Mouse (Mus musculus) Patski (cell line): Measurements from ENCODE around the gene Mapk3. TPM values are rescaled to one million over a fixed set of nuclear protein-coding genes. Genes with fewer than 3 reads are reported as not detected.
A peak's percentile ranks its signal among the peaks of the same experiment; 100 is the strongest.
"Not testable (repeated sequence)": the region's sequence is repeated elsewhere in the genome, so short reads cannot be mapped to it uniquely, and the experiment has no call there.

ENCODE experiments used
- ATAC-seq: fragments of 100-300 bp; one replicate; pipeline ENCODE4 v1.8.0; 2021
- CTCF ChIA-PET: fragments of 350-600 bp; sonication (Branson Sonifier 250); formaldehyde crosslinking; loops from one replicate; lab custom pipeline; 2022; ENCODE audit warnings: inconsistent platforms; lab: Charles Lee
- POLR2A ChIA-PET: fragments of 350-600 bp; sonication (Branson Sonifier 250); formaldehyde crosslinking; loops from one replicate; lab custom pipeline; 2022; ENCODE audit warnings: antibody characterized with exemption, inconsistent platforms; lab: Charles Lee
- DNase-seq: peaks from one replicate; pipeline ENCODE4 v3.0.0-alpha.2; 2011; ENCODE audit warnings: low read depth, low spot score
- H3K27me3 ChIP-seq: fragments of 371-371 bp; one replicate; pipeline ENCODE4 v1.5.1; 2021
- CTCF ChIP-seq: fragments of 100-300 bp; IDR thresholded peaks from one replicate; pipeline ENCODE4 v1.5.1; 2021
- in situ Hi-C: fragments of 300-500 bp; cut with MboI; formaldehyde crosslinking; loops from 3 replicates; pipeline ENCODE4 v1.11.1; 2018; ENCODE audit warnings: low pct_unique_long_range_greater_than_20kb, mixed read lengths
- polyA plus RNA-seq: library from polyadenylated mRNA; unstranded; gene quantifications from one replicate; pipeline ENCODE4 v1.2.3, GENCODE M21; 2021

Gene Mapk3
- 122 TPM for polyA plus RNA-seq

DNA sequence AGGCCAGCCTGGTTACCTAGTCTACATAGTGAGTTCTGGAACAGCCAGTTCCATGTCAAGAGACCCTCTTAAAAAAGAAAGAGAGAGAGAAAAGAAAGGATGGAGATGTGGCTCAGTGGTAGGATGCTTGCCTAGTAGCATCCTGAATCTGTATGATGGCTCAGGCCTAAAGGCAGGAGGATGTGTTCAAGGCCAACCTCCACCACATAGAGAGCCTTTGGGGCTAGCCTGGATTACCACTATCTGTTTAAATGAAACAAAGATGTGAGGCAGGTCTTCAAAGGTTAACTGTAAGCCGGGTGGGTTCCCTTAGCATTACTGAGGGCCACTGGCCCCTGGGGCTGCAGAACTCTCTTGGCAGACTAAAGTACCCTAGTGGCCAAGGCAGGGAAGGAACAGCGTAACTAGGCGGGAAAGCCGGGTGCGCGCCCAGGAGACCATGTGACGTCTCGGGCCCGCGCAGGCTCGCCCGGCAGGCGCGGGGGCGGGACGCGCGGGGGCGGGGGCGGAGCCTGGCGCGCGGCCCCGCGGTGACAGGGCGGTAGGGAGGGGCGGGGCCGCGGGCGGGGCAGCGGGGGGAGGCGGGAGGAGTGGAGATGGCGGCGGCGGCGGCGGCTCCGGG lies at the start of gene Mapk3:
Mapk3 (plus strand) TSS at position 552 of the 622 bp plus-strand sequence.
- in situ Hi-C loops: no loop called here
- CTCF ChIA-PET: interaction anchor here (1.0 kb wide), 1 partner anchor 11 kb away, joined by 4 read pairs; no protein-coding TSS in a partner anchor
- POLR2A ChIA-PET: no interaction called here
- DNase-seq (no peak), ATAC-seq (peak; percentile 72)
- no peak for TF ChIP-seq CTCF
- H3K27me3 ChIP-seq: no peaks in the 10 kb centered on the region

DNA sequence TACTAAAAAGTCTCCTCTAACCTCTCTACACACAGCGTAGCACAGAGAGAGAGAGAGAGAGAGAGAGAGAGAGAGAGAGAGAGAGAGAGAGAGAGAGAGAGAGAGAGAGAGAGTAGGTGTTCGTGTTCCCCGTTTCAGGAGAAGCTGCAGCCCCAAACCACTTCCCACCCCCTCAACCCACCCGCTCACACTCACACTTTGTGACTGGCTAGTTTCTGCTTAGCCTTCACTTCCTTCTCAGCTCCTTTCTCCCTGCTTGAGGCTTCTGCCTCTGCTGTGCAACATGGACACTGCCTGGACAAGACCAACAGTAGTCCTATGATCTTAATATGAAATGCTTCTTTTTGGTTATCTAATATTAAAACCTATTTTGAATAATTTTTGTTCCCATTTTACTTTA lies 49.1 kb upstream of the Mapk3 start:
- no peak for ATAC-seq
- in situ Hi-C loops: no loop called here
- ChIA-PET CTCF (no interaction called here), POLR2A (no interaction called here)
- H3K27me3 ChIP-seq: peaks cover 7% of the 10 kb centered on the region
- no peak for DNase-seq
- no peak for TF ChIP-seq CTCF

GRCm38 (mm10) chr7:126711910-126712309 lies 47.5 kb upstream of the Mapk3 start:
- ChIA-PET POLR2A (no interaction called here), CTCF (no interaction called here)
- peaks cover 7% of the 10 kb centered on the region for H3K27me3 ChIP-seq
- DNase-seq (no peak), ATAC-seq (no peak)
- in situ Hi-C loops: no loop called here
- TF ChIP-seq CTCF: no peak

DNA sequence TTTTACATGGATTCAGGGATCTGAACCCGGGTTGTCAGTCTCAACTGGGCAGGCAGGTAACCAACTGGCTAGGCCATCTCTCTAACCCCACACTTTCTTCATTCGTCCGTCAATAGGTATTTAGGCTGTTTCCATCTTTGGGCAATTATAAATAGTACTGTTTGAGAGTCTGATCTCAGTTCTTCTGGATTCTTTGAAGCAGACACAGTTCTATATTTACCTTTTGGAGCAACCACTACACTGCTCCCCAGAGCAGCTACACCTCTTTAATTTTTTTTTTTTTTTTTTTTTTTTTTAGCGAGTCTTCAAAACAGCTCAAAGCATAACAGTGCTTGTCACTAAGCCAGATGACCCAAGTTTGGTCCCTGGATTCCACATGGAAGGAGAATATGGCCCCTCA lies 43.7 kb upstream of the Mapk3 start:
- DNase-seq (no peak), ATAC-seq (no peak)
- H3K27me3 ChIP-seq: no peaks in the 10 kb centered on the region
- ChIA-PET POLR2A (no interaction called here), CTCF (no interaction called here)
- in situ Hi-C loops: no loop called here
- TF ChIP-seq CTCF: no peak

DNA sequence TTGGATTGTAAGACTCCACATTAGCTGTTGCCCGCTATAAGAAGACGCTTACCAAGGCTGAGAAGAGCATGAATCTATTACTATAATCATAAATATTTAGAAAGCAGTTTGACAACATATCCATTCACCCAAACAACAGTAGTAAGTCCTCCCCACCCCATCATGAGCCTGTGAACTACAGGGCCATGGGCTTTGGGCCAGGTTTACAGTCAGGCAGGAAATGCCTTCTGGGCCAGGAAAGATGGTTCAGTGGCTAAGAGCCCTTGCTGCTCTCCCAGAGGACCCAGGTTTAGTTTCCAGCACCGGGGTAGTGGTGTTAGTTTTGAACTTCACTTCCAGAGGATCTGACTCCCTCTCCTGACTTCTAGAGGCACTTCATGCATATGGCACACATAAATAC lies 41.8 kb upstream of the Mapk3 start:
- ChIA-PET CTCF (no interaction called here), POLR2A (no interaction called here)
- ATAC-seq: no peak
- in situ Hi-C loops: no loop called here
- no peak for TF ChIP-seq CTCF
- DNase-seq: no peak
- H3K27me3 ChIP-seq: no peaks in the 10 kb centered on the region

DNA sequence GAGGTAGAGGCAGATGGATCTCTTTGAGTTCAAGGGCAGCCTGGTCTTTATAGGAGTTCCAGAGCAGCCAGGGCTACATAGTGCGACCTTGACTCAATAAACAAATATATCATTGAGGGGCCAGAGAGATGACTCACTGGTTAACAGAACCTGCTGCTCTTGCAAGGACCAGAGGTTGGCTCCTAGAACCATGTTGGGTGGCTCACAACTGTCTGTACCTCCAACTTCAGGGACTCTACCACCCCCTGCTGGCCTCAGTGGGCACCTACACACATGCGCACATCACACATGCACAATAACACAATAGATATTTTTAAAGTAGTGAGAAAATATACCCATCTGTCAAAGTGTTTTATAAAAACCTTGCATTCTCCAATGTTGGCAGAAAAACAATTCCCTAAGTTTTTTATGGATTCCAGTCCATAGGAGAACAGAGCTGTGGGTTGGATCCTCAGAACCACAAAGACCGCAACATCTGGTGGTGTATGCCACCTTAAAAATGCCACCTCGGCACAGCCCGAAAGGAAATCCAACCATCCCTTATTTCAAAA lies 40.5 kb upstream of the Mapk3 start:
- TF ChIP-seq CTCF: peak; percentile 36
- no peaks in the 10 kb centered on the region for H3K27me3 ChIP-seq
- in situ Hi-C loops: no loop called here
- ChIA-PET POLR2A (interaction anchor here (0.5 kb wide), 1 partner anchor 880 kb away, joined by 8 read pairs; no protein-coding TSS in a partner anchor), CTCF (no interaction called here)
- no peak for ATAC-seq
- no peak for DNase-seq

DNA sequence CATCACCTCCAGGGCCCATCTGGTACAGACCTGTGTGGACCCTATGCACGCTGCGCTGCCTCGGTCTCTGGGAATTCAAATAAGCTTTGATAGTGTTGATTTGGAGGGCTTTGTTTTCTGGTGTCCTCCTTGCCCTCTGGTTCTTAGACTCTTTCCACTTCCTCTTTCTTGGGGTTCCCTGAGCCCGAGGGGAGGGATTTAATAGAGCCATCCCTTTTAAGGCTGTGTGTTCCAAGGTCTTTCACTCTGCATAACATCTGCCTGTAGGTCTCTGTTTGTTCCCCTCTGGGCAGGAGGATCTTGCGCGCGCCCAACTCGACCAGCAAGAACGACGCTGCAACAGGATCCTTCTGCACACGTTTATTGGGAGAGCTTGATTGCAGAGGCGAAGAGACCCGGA lies 37.8 kb upstream of the Mapk3 start:
- DNase-seq (no peak), ATAC-seq (no peak)
- in situ Hi-C loops: no loop called here
- ChIA-PET POLR2A (no interaction called here), CTCF (no interaction called here)
- no peaks in the 10 kb centered on the region for H3K27me3 ChIP-seq
- TF ChIP-seq CTCF: no peak

DNA sequence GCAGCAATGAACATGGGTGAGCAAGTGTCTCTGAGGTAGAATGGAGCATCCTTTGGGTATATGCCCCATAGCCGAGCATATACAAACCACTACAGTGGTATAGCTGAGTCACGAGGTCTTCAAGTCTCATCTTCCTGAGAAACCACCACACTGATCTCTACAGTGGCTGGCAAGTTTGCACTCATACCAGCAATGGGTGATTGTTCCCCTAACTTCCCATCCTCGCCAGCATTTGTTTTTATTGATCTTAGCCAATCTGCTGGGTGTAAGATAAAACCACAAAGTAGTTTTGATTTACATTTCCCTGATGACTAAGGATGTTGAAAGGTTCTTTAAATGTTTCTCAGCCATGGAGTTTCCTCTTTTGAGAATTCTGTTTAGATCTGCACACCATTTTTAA lies 34.3 kb upstream of the Mapk3 start:
- no peak for DNase-seq
- in situ Hi-C loops: no loop called here
- no peak for ATAC-seq
- ChIA-PET POLR2A (no interaction called here), CTCF (no interaction called here)
- no peak for TF ChIP-seq CTCF
- H3K27me3 ChIP-seq: no peaks in the 10 kb centered on the region

GRCm38 (mm10) chr7:126725667-126726066 lies 33.7 kb upstream of the Mapk3 start:
- DNase-seq (no peak), ATAC-seq (no peak)
- no peaks in the 10 kb centered on the region for H3K27me3 ChIP-seq
- ChIA-PET POLR2A (no interaction called here), CTCF (no interaction called here)
- in situ Hi-C loops: no loop called here
- TF ChIP-seq CTCF: no peak

GRCm38 (mm10) chr7:126730256-126730789 lies 29.1 kb upstream of the Mapk3 start:
- in situ Hi-C loops, H3K27me3 ChIP-seq, ATAC-seq, DNase-seq, CTCF ChIA-PET: not testable (repeated sequence)
- POLR2A ChIA-PET: interaction anchor here (0.6 kb wide), 1 partner anchor 286 kb away, joined by 5 read pairs; no protein-coding TSS in a partner anchor

DNA sequence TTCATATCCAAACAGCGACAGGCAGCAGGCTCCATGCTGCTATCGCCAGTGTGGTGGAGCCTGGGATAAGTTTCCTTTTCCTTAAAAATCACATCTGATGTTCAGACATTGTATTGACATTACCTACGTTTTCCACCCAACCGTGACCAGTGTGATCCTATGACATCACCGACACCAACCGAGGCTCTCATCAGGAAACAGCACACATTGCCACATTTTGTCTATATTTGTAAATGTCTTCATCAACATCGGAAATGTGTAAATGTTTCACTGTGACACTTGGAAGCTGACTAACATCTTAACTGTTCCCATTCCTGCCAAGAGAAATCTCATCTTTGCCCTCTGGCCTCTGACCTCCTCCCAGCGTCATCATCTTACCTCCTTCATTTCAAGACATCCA lies 23.3 kb upstream of the Mapk3 start:
- ATAC-seq (no peak), DNase-seq (no peak)
- ChIA-PET POLR2A (no interaction called here), CTCF (no interaction called here)
- in situ Hi-C loops: no loop called here
- H3K27me3 ChIP-seq: no peaks in the 10 kb centered on the region
- TF ChIP-seq CTCF: no peak
